Mouse (Mus musculus) mammary gland, adult 2 months (tissue): ENCODE measurements around the gene Srp54a. TPM values are rescaled to one million over a fixed set of nuclear protein-coding genes. Genes with fewer than 3 reads are reported as not detected.

Experiments used
- polyA plus RNA-seq: library from polyadenylated mRNA; depleted of rRNA; stranded (reverse); fragments of >200 nt; gene quantifications from 2 replicates; pipeline ENCODE4 v1.2.3, GENCODE M21; 2012; ENCODE audit warnings: low replicate concordance; rRNA removed

The Srp54a gene
- 14.3 and 15.1 TPM in 2 replicates for polyA plus RNA-seq

DNA sequence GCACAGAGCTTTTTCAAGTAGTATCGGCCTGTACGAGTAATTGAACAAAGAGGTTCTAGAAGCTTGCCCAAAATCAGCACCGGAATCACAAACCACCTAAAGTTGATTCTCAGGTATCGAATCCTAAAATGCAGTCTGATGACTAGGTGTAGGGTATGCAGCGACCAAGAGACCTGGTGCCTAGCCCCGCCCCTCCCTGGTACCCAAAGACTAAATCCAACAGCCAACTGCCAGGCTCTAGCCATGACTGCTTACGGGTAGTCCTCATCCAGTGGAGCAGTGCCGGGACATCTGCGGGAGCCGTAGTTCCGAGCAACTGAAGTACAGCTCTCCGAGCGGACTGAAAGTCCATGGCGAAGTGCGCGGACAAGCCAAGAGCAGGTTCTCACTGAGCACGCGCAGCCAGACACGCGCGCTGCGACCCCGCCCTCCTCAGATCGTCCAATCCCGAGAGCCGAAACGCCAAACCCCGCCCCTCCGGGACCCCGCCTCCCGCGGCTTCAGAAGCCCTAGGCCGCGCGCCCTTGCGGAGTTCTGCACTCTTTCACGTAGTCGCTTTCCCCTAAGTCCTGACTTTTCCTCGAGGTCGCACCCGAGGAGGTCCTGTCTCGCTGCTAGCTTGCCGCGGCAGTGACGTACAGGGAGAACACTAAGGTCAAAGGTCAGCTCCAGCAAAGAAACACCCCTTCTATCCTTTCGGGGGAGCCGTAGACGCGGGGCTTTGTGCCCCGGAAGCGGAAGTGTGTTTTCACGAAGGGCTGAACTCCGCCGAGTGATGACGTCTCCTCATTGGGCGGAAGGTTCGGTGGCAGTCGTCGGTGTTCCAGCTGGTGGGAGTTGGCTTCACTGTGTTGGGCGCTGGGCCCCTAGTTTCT, at the start of gene Srp54a, which contains the start of gene 2700097O09Rik:
Gene Srp54a, plus strand, starts transcription at position 537 of the 875 bp plus-strand sequence.
Gene 2700097O09Rik, minus strand, starts transcription at position 385 of the 875 bp plus-strand sequence.

DNA sequence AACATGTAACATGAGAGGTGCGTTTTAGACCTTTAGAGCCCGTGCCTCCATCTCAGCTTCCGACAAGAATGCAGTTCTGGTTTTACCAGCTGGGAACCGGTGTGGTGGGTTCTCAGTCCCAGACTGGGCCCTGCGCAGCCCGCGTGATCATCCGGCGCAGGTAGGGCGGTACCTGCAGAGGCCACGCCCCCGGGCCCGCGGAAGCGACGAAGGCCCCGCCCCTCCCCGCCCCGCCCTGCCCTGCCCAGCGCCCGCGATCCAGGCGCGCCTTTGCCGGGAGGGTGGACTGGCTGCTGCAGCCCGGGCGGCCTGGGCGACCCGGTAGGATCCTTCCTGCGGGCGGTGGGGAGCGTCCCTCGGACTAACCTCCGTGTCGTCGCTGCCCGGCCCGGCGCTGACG, 44.2 kb downstream of the Srp54a start, which contains the start of gene Fam177a:
Gene Fam177a, plus strand, starts transcription at position 228 of the 400 bp plus-strand sequence.

DNA sequence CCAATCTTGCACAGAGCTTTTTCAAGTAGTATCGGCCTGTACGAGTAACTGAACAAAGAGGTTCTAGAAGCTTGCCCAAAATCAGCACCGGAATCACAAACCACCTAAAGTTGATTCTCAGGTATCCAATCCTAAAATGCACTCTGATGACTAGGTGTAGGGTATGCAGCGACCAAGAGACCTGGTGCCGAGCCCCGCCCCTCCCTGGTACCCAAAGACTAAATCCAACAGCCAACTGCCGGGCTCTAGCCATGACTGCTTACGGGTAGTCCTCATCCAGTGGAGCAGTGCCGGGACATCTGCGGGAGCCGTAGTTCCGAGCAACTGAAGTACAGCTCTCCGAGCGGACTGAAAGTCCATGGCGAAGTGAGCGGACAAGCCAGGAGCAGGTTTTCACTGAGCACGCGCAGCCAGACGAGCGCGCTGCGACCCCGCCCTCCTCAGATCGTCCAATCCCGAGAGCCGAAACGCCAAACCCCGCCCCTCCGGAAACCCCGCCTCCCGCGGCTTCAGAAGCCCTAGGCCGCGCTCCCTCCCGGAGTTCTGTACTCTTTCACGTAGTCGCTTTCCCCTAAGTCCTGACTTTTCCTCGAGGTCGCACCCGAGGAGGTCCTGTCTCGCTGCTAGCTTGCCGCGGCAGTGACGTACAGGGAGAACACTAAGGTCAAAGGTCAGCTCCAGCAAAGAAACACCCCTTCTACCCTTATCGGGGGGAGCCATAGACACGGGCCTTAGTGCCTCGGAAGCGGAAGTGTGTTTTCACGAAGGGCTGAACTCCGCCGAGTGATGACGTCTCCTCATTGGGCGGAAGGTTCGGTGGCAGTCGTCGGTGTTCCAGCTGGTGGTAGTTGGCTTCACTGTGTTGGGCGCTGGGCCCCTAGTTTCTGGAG, 74.7 kb downstream of the Srp54a start, which contains the start of gene Srp54b:
Gene Srp54b, plus strand, starts transcription at position 546 of the 890 bp plus-strand sequence.

Other genes starting within 250 kb of the Srp54a start
- gene Cfl2, start 217.4 kb upstream of the Srp54a start, polyA plus RNA-seq: 6.8 and 39.2 TPM in 2 replicates
- not detected in 2 replicates for gene Gm20403, start 93.7 kb upstream of the Srp54a start, polyA plus RNA-seq
- gene Baz1a, start 65.9 kb upstream of the Srp54a start, polyA plus RNA-seq: 4.6 and 6.3 TPM in 2 replicates
- 2.7 and 9.9 TPM in 2 replicates for gene 2700097O09Rik, start 152 bp upstream of the Srp54a start, polyA plus RNA-seq
- 6.7 and 8.9 TPM in 2 replicates for gene Fam177a, start 44.2 kb downstream of the Srp54a start, polyA plus RNA-seq
- gene Srp54b, start 74.8 kb downstream of the Srp54a start, polyA plus RNA-seq: 13.0 and 26.0 TPM in 2 replicates
- gene 1700047I17Rik2, start 119.3 kb downstream of the Srp54a start, polyA plus RNA-seq: not detected in 2 replicates
- gene Srp54c, start 149.9 kb downstream of the Srp54a start, polyA plus RNA-seq: 4.3 and 10.0 TPM in 2 replicates
- gene 1110008L16Rik, start 219.3 kb downstream of the Srp54a start, polyA plus RNA-seq: 4.4 and 8.7 TPM in 2 replicates
- 1.1 and 3.0 TPM in 2 replicates for gene Ppp2r3c, start 222.7 kb downstream of the Srp54a start, polyA plus RNA-seq